Mouse (Mus musculus) kidney, postnatal 0 days (tissue): ENCODE measurements around the gene Ddi2. TPM values are rescaled to one million over a fixed set of nuclear protein-coding genes. Genes with fewer than 3 reads are reported as not detected.
A peak's percentile ranks its signal among the peaks of the same experiment; 100 is the strongest.
"Not testable (repeated sequence)": the region's sequence is repeated elsewhere in the genome, so short reads cannot be mapped to it uniquely, and the experiment has no call there.

Experiments used
- ATAC-seq: fragments of 200-750 bp; cut with Nextera tagmentation; replicated peaks from 2 replicates; pipeline ENCODE4 v1.8.0; 2017; ENCODE audit warnings: low read depth, moderate number of reproducible peaks, moderate TSS enrichment, moderate library complexity; ENCODE audit not compliant: low FRiP score
- DNase-seq: peaks from one replicate; pipeline ENCODE4 v3.0.0-alpha.2; 2016; ENCODE audit warnings: low spot score
- H3K27ac ChIP-seq: fragments of 300-500 bp; sonication (generic); 2 replicates; pipeline ENCODE4 v1.5.1; 2014; ENCODE audit warnings: mild to moderate bottlenecking
- H3K27me3 ChIP-seq: fragments of 300-500 bp; sonication (generic); 2 replicates; pipeline ENCODE4 v1.6.1; 2014; ENCODE audit warnings: low read length, mixed read lengths; ENCODE audit not compliant: insufficient read depth
- H3K36me3 ChIP-seq: fragments of 300-500 bp; sonication (generic); 2 replicates; pipeline ENCODE4 v1.6.1; 2014; ENCODE audit warnings: low read length, mixed read lengths; ENCODE audit not compliant: insufficient read depth
- H3K4me1 ChIP-seq: fragments of 300-500 bp; sonication (generic); replicated peaks from 2 replicates; pipeline ENCODE4 v1.6.1; 2014; ENCODE audit warnings: antibody characterized with exemption, low read length, mixed read lengths; ENCODE audit not compliant: insufficient read depth
- H3K4me2 ChIP-seq: fragments of 300-500 bp; sonication (generic); 2 replicates; pipeline ENCODE4 v1.6.1; 2014; ENCODE audit warnings: mild to moderate bottlenecking, low read length, moderate library complexity, mixed read lengths
- H3K4me3 ChIP-seq: fragments of 300-500 bp; sonication (generic); replicated peaks from 2 replicates; pipeline ENCODE4 v1.5.1; 2014; ENCODE audit warnings: low read depth, low read length
- H3K9ac ChIP-seq: fragments of 300-500 bp; sonication (generic); 2 replicates; pipeline ENCODE4 v1.6.1; 2014; ENCODE audit warnings: low read depth, low read length
- H3K9me3 ChIP-seq: fragments of 300-500 bp; sonication (generic); replicated peaks from 2 replicates; pipeline ENCODE4 v1.6.1; 2016; ENCODE audit warnings: low read length, inconsistent platforms, mixed read lengths
- CTCF ChIP-seq: IDR thresholded peaks from 2 replicates; pipeline ENCODE4 v1.5.1; 2016; ENCODE audit warnings: antibody characterized with exemption, low read depth, mild to moderate bottlenecking, moderate library complexity
- WGBS: fragments of 180-500 bp; shearing (Covaris S2); extraction: QIAGEN DNeasy Blood & Tissue Kit; methylation state at CpG from one replicate; pipeline ENCODE4 v1.1.7; 2014; 5-methylcytosine and 5-hydroxymethylcytosine counted together
- polyA plus RNA-seq: library from polyadenylated mRNA; unstranded; fragments of >200 nt; fragmentation: Nextera tagmentation; extraction: Ambion mirVana; gene quantifications from 2 replicates; pipeline ENCODE4 v1.2.1, GENCODE M21; 2015

Ddi2 gene
- polyA plus RNA-seq, result 16.4 and 16.8 TPM in 2 replicates

GRCm38 (mm10) chr4:141722731-141723672, at the start of gene Ddi2:
Ddi2 (minus strand) TSS chr4:141723419.
- TF ChIP-seq CTCF, result no peak
- no peaks in the 10 kb centered on the region for H3K27me3 ChIP-seq
- H3K9me3 ChIP-seq, result no peaks in the 10 kb centered on the region
- no peaks in the 10 kb centered on the region for H3K36me3 ChIP-seq
- peak within 1 kb of the TSS; percentile 86 for H3K9ac ChIP-seq
- DNase-seq (peak; percentile 94), ATAC-seq (peak; percentile 91)
- peak within 1 kb of the TSS; percentile 79 for H3K4me3 ChIP-seq
- WGBS, result under 1% methylated on average over 99 of the region's 105 CpGs
- peak within 1 kb of the TSS; percentile 96 for H3K4me2 ChIP-seq
- peak within 1 kb of the TSS; percentile 97 for H3K27ac ChIP-seq
- H3K4me1 ChIP-seq, result peaks cover 23% of the 10 kb centered on the region; the same call in 1 of the 2 replicates

- H3K4me3 ChIP-seq, ATAC-seq, H3K27ac ChIP-seq, H3K27me3 ChIP-seq, H3K9ac ChIP-seq, H3K9me3 ChIP-seq, H3K4me2 ChIP-seq, DNase-seq, H3K4me1 ChIP-seq: not testable (repeated sequence)
- peaks cover 65% of the 10 kb centered on the region for H3K36me3 ChIP-seq
- 85% methylated on average over 4 of the region's 4 CpGs for WGBS
- TF ChIP-seq CTCF, result 0 out of 2 replicates have a peak, but pooled peaks have one; percentile 20
Measured at GRCm38 (mm10) chr4:141773019-141773418, 49.8 kb upstream of the Ddi2 start.

DNA sequence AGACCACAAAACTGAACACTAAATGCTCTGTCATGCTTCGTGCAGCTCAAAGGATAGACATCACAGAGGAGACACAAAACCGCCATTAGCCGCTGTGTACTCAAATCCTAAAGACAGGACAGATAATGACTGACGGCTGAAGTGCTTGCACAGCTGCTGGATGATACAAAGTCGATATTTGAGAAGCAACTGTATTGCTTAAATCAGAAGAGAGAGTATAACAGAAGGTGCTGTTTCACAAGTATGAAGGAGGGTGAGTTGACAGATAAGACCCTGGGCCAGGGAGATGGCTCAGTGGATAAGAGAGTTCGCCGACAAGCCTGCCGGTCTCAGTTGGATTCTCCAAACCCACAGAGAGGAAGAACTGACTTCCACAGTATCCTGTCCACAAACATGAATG, 48.6 kb upstream of the Ddi2 start:
- WGBS, result 92% methylated on average over 8 of the region's 8 CpGs

DNA sequence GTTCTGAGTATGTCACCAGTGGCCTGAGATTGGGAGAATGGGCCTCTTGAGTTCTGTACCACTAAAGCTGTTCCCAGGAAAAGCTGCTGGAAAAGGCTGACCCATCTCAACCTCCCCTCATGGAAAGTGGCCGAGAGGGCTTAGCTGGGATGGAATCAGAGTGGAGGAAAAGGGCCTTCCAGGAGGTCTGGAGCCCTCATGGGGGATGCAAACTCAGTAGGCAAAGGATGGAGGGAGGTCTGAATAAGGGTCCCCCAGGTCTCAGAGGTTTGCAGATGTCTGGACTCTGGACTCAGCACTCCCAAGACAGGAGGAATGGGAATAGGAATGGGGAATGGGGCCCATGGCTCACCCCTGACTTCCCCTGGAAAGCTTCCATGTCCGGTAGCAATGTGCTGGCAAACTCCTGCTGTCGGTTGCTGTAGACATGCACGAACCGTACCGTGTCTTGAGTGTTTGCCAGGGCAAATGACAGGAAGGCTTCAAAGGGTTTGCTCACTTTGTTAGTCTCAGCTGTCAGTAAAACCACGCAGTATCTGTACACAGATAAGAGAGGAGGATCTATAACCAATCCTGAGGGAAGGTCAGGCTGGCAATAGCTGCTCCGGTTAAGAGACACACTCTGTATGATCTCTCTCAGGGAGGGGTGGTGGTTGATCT, 46.4 kb upstream of the Ddi2 start:
- ATAC-seq (no peak), DNase-seq (no peak)
- H3K4me2 ChIP-seq, result no peak overlapping the region
- H3K27ac ChIP-seq, result no peak overlapping the region
- H3K9ac ChIP-seq, result no peak overlapping the region
- H3K36me3 ChIP-seq, result peaks cover 57% of the 10 kb centered on the region
- no peak overlapping the region for H3K4me3 ChIP-seq
- H3K4me1 ChIP-seq, result peaks cover 7% of the 10 kb centered on the region; the same call in 1 of the 2 replicates
- no peaks in the 10 kb centered on the region for H3K9me3 ChIP-seq
- H3K27me3 ChIP-seq, result no peaks in the 10 kb centered on the region
- WGBS, result 90% methylated on average over 8 of the region's 8 CpGs
- TF ChIP-seq CTCF, result no peak

More for the DNA sequence above, 48.6 kb upstream of the Ddi2 start:
- H3K9me3 ChIP-seq, result no peaks in the 10 kb centered on the region
- no peaks in the 10 kb centered on the region for H3K27me3 ChIP-seq
- H3K36me3 ChIP-seq, result peaks cover 72% of the 10 kb centered on the region
- H3K27ac ChIP-seq, result no peak overlapping the region
- H3K9ac ChIP-seq, result no peak overlapping the region
- H3K4me3 ChIP-seq, result no peak overlapping the region
- ATAC-seq (no peak), DNase-seq (no peak)
- H3K4me2 ChIP-seq, result no peak overlapping the region
- H3K4me1 ChIP-seq, result peaks cover 7% of the 10 kb centered on the region; the same call in 1 of the 2 replicates
- no peak for TF ChIP-seq CTCF

DNA sequence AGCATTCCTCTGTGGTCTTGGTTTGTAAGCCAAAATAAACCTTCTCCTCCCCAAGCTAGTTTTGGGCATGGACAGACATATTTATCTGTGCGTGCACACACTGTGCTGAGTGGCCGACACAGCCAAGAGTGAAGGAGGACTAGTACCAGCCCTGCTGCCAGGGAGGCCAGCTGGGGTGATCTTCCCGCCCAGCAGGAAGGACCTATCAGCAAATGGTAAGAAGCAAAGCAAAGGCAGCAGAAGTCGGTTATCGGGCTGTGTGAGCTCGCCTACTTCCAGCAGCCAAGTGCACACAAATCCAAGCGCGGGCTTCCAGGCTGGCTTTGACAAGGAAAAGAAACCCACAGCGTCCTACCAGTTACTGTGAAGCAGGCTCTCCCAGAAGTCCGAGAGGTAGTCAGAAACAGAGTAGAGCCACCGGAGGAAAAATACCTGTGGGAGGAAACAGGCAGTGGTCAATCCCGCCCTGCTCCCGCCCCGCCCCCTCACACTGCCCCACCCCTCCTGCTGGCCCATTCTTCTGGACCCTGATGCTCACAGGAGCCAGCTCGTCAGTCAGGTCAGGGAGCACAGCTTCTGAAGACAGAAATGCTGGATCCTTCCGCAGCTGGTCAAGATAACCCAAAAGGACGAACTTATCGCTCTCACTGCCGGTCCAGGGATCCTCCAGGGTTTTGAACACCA, 44.3 kb upstream of the Ddi2 start:
- Histone ChIP-seq H3K9ac (no peak overlapping the region), H3K36me3 (peaks cover 50% of the 10 kb centered on the region)
- DNase-seq, result peak; percentile 35

More for the DNA sequence above, 44.3 kb upstream of the Ddi2 start:
- Histone ChIP-seq H3K4me1 (peaks cover 7% of the 10 kb centered on the region; the same call in 1 of the 2 replicates), H3K27ac (peak overlapping the region; percentile 65), H3K9me3 (no peaks in the 10 kb centered on the region), H3K4me3 (no peak overlapping the region), H3K27me3 (no peaks in the 10 kb centered on the region), H3K4me2 (no peak overlapping the region)
- TF ChIP-seq CTCF, result no peak
- no peak for ATAC-seq
- 61% methylated on average over 19 of the region's 19 CpGs for WGBS
